Mouse (Mus musculus): Measurements from ENCODE around the gene Grhl3. TPM values are rescaled to one million over a fixed set of nuclear protein-coding genes. Genes with fewer than 3 reads are reported as not detected.

Gene Grhl3
- polyA plus RNA-seq, 2 experiments: 20.6 to 46.2 TPM

GRCm38 (mm10) chr4:135494521-135495396 is 78.7 kb downstream of the Grhl3 start, which contains the start of the genes Stpg1 and Nipal3:
Stpg1 (plus strand) TSS chr4:135494790.
Nipal3 (minus strand) TSS chr4:135495038.
- peaks cover 4% of the 10 kb centered on the region; the same call in 1 of the 2 replicates for H3K4me1 ChIP-seq (ENCODE audit: control insufficient read depth, insufficient read depth, low read length)
- no peak for TF ChIP-seq POLR2A (IDR thresholded peaks at IDR 0.05; ENCODE audit: borderline replicate concordance, extremely low read depth, insufficient read depth, insufficient read length)
- H3K27ac ChIP-seq (replicated peaks; ENCODE audit: low read depth, low read length): no peak within 1 kb of the TSS
- ATAC-seq (ENCODE audit: low FRiP score, low read depth) (peak; percentile 94), DNase-seq (ENCODE audit: low spot score) (peak; percentile 95)
- H3K27me3 ChIP-seq (ENCODE audit: control insufficient read depth, insufficient read depth, low read length): no peaks in the 10 kb centered on the region
- peak within 1 kb of the TSS; percentile 52 for H3K9ac ChIP-seq (ENCODE audit: low read depth, low read length, severe bottlenecking)
- H3K4me3 ChIP-seq (replicated peaks; ENCODE audit: low read length): peak within 1 kb of the TSS; percentile 60
- H3K9me3 ChIP-seq (ENCODE audit: control insufficient read depth, low read length): no peaks in the 10 kb centered on the region
- 1% methylated on average over 53 of the region's 53 CpGs for WGBS
- H3K36me3 ChIP-seq (ENCODE audit: control insufficient read depth, insufficient read depth, low read length): peaks cover 3% of the 10 kb centered on the region; the same call in 1 of the 2 replicates
- peak within 1 kb of the TSS; percentile 95 for H3K4me2 ChIP-seq (replicated peaks; ENCODE audit: low read depth, low read length, severe bottlenecking)

GRCm38 (mm10) chr4:135493691-135494520 is 79.5 kb downstream of the Grhl3 start:
- peaks cover 5% of the 10 kb centered on the region for H3K36me3 ChIP-seq (ENCODE audit: control insufficient read depth, insufficient read depth, low read length)
- DNase-seq (ENCODE audit: low spot score) (no peak), ATAC-seq (ENCODE audit: low FRiP score, low read depth) (no peak)
- H3K4me1 ChIP-seq (ENCODE audit: control insufficient read depth, insufficient read depth, low read length): peaks cover 4% of the 10 kb centered on the region; the same call in 1 of the 2 replicates
- no peaks in the 10 kb centered on the region for H3K9me3 ChIP-seq (ENCODE audit: control insufficient read depth, low read length)
- H3K9ac ChIP-seq (ENCODE audit: low read depth, low read length, severe bottlenecking): peak overlapping the region; percentile 40; the same call in 1 of the 2 replicates
- peak overlapping the region; percentile 60 for H3K4me3 ChIP-seq (replicated peaks; ENCODE audit: low read length)
- H3K27ac ChIP-seq (replicated peaks; ENCODE audit: low read depth, low read length): no peak overlapping the region
- peak overlapping the region; percentile 95 for H3K4me2 ChIP-seq (replicated peaks; ENCODE audit: low read depth, low read length, severe bottlenecking)
- 1% methylated on average over 33 of the region's 33 CpGs for WGBS
- TF ChIP-seq POLR2A (IDR thresholded peaks at IDR 0.05; ENCODE audit: borderline replicate concordance, extremely low read depth, insufficient read depth, insufficient read length): no peak
- H3K27me3 ChIP-seq (ENCODE audit: control insufficient read depth, insufficient read depth, low read length): no peaks in the 10 kb centered on the region

- 66% methylated on average over 4 of the region's 4 CpGs for WGBS
- Histone ChIP-seq H3K27me3 (ENCODE audit: control insufficient read depth, insufficient read depth, low read length) (no peaks in the 10 kb centered on the region), H3K27ac (replicated peaks; ENCODE audit: low read depth, low read length) (no peak overlapping the region), H3K4me3 (replicated peaks; ENCODE audit: low read length) (peak overlapping the region; percentile 60; the same call in 1 of the 2 replicates), H3K4me1 (ENCODE audit: control insufficient read depth, insufficient read depth, low read length) (peaks cover 4% of the 10 kb centered on the region; the same call in 1 of the 2 replicates), H3K36me3 (ENCODE audit: control insufficient read depth, insufficient read depth, low read length) (peaks cover 5% of the 10 kb centered on the region), H3K4me2 (replicated peaks; ENCODE audit: low read depth, low read length, severe bottlenecking) (peak overlapping the region; percentile 95), H3K9ac (ENCODE audit: low read depth, low read length, severe bottlenecking) (no peak overlapping the region), H3K9me3 (ENCODE audit: control insufficient read depth, low read length) (no peaks in the 10 kb centered on the region)
- DNase-seq (ENCODE audit: low spot score): no peak
- ATAC-seq (ENCODE audit: low FRiP score, low read depth): no peak
- TF ChIP-seq POLR2A (IDR thresholded peaks at IDR 0.05; ENCODE audit: borderline replicate concordance, extremely low read depth, insufficient read depth, insufficient read length): no peak
Measured at GRCm38 (mm10) chr4:135493271-135493670, 80.2 kb downstream of the Grhl3 start.

Small RNA genes lying within 50 kb of the gene (microRNA-seq; reads per million reads assigned to microRNA genes)
- gene Gm25317: not detected

Other genes with a start within 250 kb of the Grhl3 start
- gene Srrm1, start 220.3 kb downstream of the Grhl3 start, polyA plus RNA-seq (2012; rRNA removed): 158 and 197 TPM in 2 replicates
- gene Srrm1, start 220.3 kb downstream of the Grhl3 start, polyA plus RNA-seq (2014; fragmentation: Nextera tagmentation; extraction: Ambion mirVana): 176 and 202 TPM in 2 replicates
- 20.9 and 30.3 TPM in 2 replicates for gene Ncmap, start 175.4 kb downstream of the Grhl3 start, polyA plus RNA-seq (2012; rRNA removed)
- gene Ncmap, start 175.4 kb downstream of the Grhl3 start, polyA plus RNA-seq (2014; fragmentation: Nextera tagmentation; extraction: Ambion mirVana): 11.9 and 12.8 TPM in 2 replicates
- gene Rcan3, start 139.8 kb downstream of the Grhl3 start, polyA plus RNA-seq (2012; rRNA removed): 16.1 and 18.0 TPM in 2 replicates
- gene Rcan3, start 139.8 kb downstream of the Grhl3 start, polyA plus RNA-seq (2014; fragmentation: Nextera tagmentation; extraction: Ambion mirVana): 14.0 and 17.3 TPM in 2 replicates
- gene Stpg1, start 78.8 kb downstream of the Grhl3 start, polyA plus RNA-seq (2012; rRNA removed): 0.18 and 0.20 TPM in 2 replicates
- 0.15 TPM in 1 of 2 replicates, not detected in the other for gene Stpg1, start 78.8 kb downstream of the Grhl3 start, polyA plus RNA-seq (2014; fragmentation: Nextera tagmentation; extraction: Ambion mirVana)
- gene Nipal3, start 78.6 kb downstream of the Grhl3 start, polyA plus RNA-seq (2012; rRNA removed): 4.7 and 6.3 TPM in 2 replicates
- 1.4 and 2.6 TPM in 2 replicates for gene Nipal3, start 78.6 kb downstream of the Grhl3 start, polyA plus RNA-seq (2014; fragmentation: Nextera tagmentation; extraction: Ambion mirVana)
- 3.1 and 3.4 TPM in 2 replicates for gene Ifnlr1, start 112.7 kb upstream of the Grhl3 start, polyA plus RNA-seq (2012; rRNA removed)
- 1.1 and 2.0 TPM in 2 replicates for gene Ifnlr1, start 112.7 kb upstream of the Grhl3 start, polyA plus RNA-seq (2014; fragmentation: Nextera tagmentation; extraction: Ambion mirVana)
- 1.2 and 1.6 TPM in 2 replicates for gene Il22ra1, start 154.5 kb upstream of the Grhl3 start, polyA plus RNA-seq (2012; rRNA removed)
- 0.79 and 1.2 TPM in 2 replicates for gene Il22ra1, start 154.5 kb upstream of the Grhl3 start, polyA plus RNA-seq (2014; fragmentation: Nextera tagmentation; extraction: Ambion mirVana)
- 8.1 and 12.7 TPM in 2 replicates for gene Myom3, start 186.1 kb upstream of the Grhl3 start, polyA plus RNA-seq (2012; rRNA removed)
- 2.5 and 5.0 TPM in 2 replicates for gene Myom3, start 186.1 kb upstream of the Grhl3 start, polyA plus RNA-seq (2014; fragmentation: Nextera tagmentation; extraction: Ambion mirVana)